Mouse (Mus musculus) limb, embryonic 12.5 days (tissue): ENCODE measurements around the gene Cdkal1. TPM values are rescaled to one million over a fixed set of nuclear protein-coding genes. Genes with fewer than 3 reads are reported as not detected.

Experiments
- ATAC-seq: fragments of 200-750 bp; cut with Nextera tagmentation; 2 replicates; pipeline ENCODE4 v1.8.0; 2017; ENCODE audit warnings: low read depth, moderate TSS enrichment; ENCODE audit not compliant: insufficient number of reproducible peaks, insufficient read depth, low FRiP score, low TSS enrichment
- H3K27ac ChIP-seq: fragments of 300-500 bp; sonication (generic); 2 replicates; pipeline ENCODE4 v1.5.1; 2016; ENCODE audit warnings: mild to moderate bottlenecking, moderate library complexity
- H3K27me3 ChIP-seq: fragments of 300-500 bp; sonication (generic); 2 replicates; pipeline ENCODE4 v1.6.1; 2016; ENCODE audit warnings: mild to moderate bottlenecking, moderate library complexity
- H3K36me3 ChIP-seq: fragments of 300-500 bp; sonication (generic); 2 replicates; pipeline ENCODE4 v1.6.1; 2016; ENCODE audit warnings: mild to moderate bottlenecking, moderate library complexity
- H3K4me1 ChIP-seq: fragments of 300-500 bp; sonication (generic); replicated peaks from 2 replicates; pipeline ENCODE4 v1.6.1; 2016
- H3K4me2 ChIP-seq: fragments of 300-500 bp; sonication (generic); 2 replicates; pipeline ENCODE4 v1.6.1; 2016; ENCODE audit warnings: mild to moderate bottlenecking, moderate library complexity
- H3K4me3 ChIP-seq: fragments of 300-500 bp; sonication (generic); replicated peaks from 2 replicates; pipeline ENCODE4 v1.5.1; 2016; ENCODE audit warnings: mild to moderate bottlenecking
- H3K9ac ChIP-seq: fragments of 300-500 bp; sonication (generic); replicated peaks from 2 replicates; pipeline ENCODE4 v1.6.1; 2016; ENCODE audit warnings: mild to moderate bottlenecking, moderate library complexity
- H3K9me3 ChIP-seq: fragments of 300-500 bp; sonication (generic); 2 replicates; pipeline ENCODE4 v1.6.1; 2016; ENCODE audit warnings: mild to moderate bottlenecking, moderate library complexity
- whole genome bisulfite sequencing: fragments of 180-500 bp; shearing (Covaris S2); methylation state at CpG from one replicate; pipeline ENCODE4 v1.1.7; 2016; 5-methylcytosine and 5-hydroxymethylcytosine counted together
- polyA plus RNA-seq: library from polyadenylated mRNA; unstranded; fragments of >200 nt; fragmentation: Nextera tagmentation; extraction: Ambion mirVana; gene quantifications from 2 replicates; pipeline ENCODE4 v1.2.1, GENCODE M21; 2016

Gene Cdkal1
- polyA plus RNA-seq, 1 experiment from 2014 or later = 42.4 TPM

DNA sequence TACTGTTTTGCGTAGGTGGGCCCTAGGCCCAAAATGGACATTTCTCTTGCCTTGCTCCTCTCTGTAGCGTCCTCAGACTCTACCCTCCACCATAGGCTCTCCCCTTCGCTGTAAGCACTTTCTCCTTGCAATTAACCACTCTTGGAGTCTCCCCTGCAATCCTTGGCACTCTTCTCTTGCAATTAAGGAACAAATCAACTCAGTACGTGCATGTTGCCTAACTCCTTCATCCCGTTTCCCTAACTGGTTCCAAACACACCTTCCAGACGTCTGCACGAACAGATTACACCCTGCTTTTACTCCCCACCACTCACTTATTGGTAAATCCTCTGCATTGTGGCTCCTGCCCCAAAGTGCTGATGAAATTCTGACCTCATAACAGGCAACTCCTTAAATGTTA lies 358.2 kb downstream of the Cdkal1 start:
- Histone ChIP-seq H3K4me2 (no peak overlapping the region), H3K4me1 (no peaks in the 10 kb centered on the region), H3K36me3 (no peaks in the 10 kb centered on the region), H3K4me3 (no peak overlapping the region), H3K27me3 (no peaks in the 10 kb centered on the region), H3K9me3 (no peaks in the 10 kb centered on the region), H3K9ac (no peak overlapping the region), H3K27ac (no peak overlapping the region)
- 60% methylated on average over 7 of the region's 7 CpGs for WGBS
- no peak for ATAC-seq

DNA sequence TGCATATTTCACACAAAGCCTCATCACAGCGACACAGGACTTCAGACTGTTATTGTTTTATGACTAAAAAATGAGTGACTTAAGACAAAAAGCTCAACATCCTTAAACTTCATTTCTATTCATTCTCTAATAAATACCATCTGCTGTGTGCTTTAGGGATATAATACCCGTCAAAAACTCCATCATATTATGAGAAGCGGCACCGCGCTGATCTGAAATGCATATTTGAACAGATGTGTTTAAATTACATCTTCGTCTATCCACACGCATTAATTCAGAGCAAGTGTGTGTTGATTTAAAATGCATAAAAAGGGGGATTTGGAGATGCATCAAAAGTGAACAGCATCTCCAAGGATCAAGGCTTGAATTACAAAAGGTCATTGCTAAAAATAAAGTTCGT lies 365.1 kb downstream of the Cdkal1 start:
- ATAC-seq = no peak
- WGBS = 87% methylated on average over 8 of the region's 8 CpGs
- H3K9me3 ChIP-seq = no peaks in the 10 kb centered on the region
- H3K4me1 ChIP-seq = no peaks in the 10 kb centered on the region; the same call in 1 of the 2 replicates
- H3K4me2 ChIP-seq = no peak overlapping the region
- no peak overlapping the region for H3K9ac ChIP-seq
- H3K36me3 ChIP-seq = no peaks in the 10 kb centered on the region
- no peak overlapping the region for H3K4me3 ChIP-seq
- H3K27ac ChIP-seq = no peak overlapping the region
- H3K27me3 ChIP-seq = no peaks in the 10 kb centered on the region

DNA sequence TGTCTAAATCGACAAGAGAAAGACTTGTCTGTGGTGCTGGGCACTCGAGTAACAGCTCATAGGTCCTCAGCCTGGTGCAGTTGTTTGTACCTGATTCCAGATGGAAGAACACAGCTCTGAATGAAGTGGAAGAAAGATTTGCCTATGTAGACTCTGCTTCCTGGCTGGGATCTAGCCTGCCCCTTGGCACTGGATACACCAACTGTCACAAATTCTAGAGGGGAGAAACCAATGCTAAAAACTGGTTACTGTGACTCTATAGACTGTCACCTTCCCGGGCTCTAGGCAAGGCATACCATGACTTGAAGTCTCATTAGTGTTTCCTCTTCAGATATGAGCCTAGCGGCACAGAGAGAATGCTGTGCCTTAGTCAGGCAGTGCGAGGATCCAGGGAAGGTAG lies 366.0 kb downstream of the Cdkal1 start:
- no peaks in the 10 kb centered on the region for H3K9me3 ChIP-seq
- H3K27me3 ChIP-seq = no peaks in the 10 kb centered on the region
- no peak overlapping the region for H3K4me3 ChIP-seq
- H3K27ac ChIP-seq = no peak overlapping the region
- no peaks in the 10 kb centered on the region; the same call in 1 of the 2 replicates for H3K4me1 ChIP-seq
- H3K4me2 ChIP-seq = no peak overlapping the region
- ATAC-seq = no peak
- no peaks in the 10 kb centered on the region for H3K36me3 ChIP-seq
- H3K9ac ChIP-seq = no peak overlapping the region
- 86% methylated on average over 5 of the region's 5 CpGs for WGBS

DNA sequence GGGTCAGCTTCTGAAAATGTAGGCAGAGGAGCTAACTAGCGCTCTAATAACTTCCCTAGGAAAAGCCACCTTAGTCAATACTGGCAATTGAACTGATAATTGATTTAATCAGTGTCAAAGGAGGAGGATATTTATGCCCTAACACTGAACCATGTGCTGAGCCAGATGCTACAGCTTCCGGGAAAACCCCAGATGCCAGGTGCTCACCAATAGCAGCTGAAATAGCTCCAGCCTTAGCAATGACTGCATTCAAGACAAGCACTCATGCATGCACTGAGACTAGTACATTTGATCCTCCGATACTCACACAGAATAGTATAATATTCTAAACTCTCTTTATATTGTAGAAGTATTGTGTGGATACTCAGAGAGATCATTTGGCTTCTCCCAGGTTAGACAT lies 368.8 kb downstream of the Cdkal1 start:
- Histone ChIP-seq H3K27ac (no peak overlapping the region), H3K4me3 (no peak overlapping the region), H3K4me2 (no peak overlapping the region), H3K36me3 (no peaks in the 10 kb centered on the region), H3K9ac (no peak overlapping the region), H3K9me3 (no peaks in the 10 kb centered on the region), H3K4me1 (no peaks in the 10 kb centered on the region; the same call in 1 of the 2 replicates), H3K27me3 (no peaks in the 10 kb centered on the region)
- no peak for ATAC-seq
- WGBS = 65% methylated on average over 3 of the region's 3 CpGs

DNA sequence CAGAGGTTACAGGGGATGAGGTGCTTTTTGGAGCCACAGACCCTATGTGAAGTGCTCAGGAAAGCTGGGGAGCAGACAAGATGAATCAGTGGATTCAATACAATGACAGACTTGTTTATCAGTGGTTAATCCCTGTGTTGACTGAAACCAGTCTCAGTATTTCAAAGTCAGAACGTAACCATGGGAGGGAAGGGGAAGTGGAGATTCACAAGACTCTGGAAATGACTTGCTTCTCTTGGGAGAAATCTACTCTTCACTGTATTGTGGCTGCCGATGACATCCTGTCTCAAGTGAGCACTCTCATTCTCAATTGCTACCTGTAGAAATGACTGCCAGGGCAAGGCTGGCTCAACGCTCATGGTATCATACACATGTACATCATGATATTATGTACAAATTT lies 371.5 kb downstream of the Cdkal1 start:
- H3K27me3 ChIP-seq = no peaks in the 10 kb centered on the region
- ATAC-seq = no peak
- no peaks in the 10 kb centered on the region; the same call in 1 of the 2 replicates for H3K4me1 ChIP-seq
- no peak overlapping the region for H3K4me3 ChIP-seq
- WGBS = 82% methylated on average over 3 of the region's 3 CpGs
- no peak overlapping the region for H3K27ac ChIP-seq
- H3K4me2 ChIP-seq = no peak overlapping the region
- H3K36me3 ChIP-seq = no peaks in the 10 kb centered on the region
- H3K9me3 ChIP-seq = no peaks in the 10 kb centered on the region
- H3K9ac ChIP-seq = no peak overlapping the region

DNA sequence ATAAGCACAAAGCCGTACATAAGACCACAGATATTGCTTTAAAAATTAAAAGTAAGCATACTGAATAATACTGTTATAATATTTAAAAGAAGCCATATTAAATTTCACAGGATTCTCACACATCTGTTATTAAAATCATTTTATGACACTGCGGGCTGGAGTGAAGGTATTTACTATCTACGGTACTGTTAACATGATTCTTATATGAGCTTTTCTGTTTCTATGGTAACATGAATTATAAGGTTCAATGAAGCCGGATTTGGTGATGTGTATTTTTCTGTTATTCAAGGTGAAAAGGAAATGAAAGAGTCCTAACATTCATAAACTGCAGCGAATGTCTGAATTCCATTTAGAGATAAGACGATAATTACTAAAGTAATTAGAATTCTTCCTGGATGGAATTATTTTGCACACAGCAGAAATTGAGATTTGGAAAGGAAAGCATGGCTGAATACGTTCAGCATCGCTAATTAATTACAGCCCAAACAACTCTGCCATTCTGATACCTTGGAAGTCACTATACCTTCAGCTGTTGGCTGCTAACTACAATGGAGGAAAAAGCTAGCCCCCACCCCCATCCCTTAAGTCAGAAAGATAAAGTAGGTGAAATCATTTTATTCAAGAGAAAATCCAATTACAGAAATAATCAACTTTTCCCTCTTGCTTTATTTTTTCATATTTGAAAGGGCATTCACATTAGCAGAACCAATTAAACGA lies 373.2 kb downstream of the Cdkal1 start:
- no peak for ATAC-seq
- WGBS = 81% methylated on average over 9 of the region's 9 CpGs
- no peak overlapping the region for H3K9ac ChIP-seq
- no peak overlapping the region for H3K4me3 ChIP-seq
- H3K4me1 ChIP-seq = no peaks in the 10 kb centered on the region; the same call in 1 of the 2 replicates
- H3K27me3 ChIP-seq = no peaks in the 10 kb centered on the region
- H3K4me2 ChIP-seq = no peak overlapping the region
- no peaks in the 10 kb centered on the region for H3K36me3 ChIP-seq
- H3K9me3 ChIP-seq = no peaks in the 10 kb centered on the region
- no peak overlapping the region for H3K27ac ChIP-seq

DNA sequence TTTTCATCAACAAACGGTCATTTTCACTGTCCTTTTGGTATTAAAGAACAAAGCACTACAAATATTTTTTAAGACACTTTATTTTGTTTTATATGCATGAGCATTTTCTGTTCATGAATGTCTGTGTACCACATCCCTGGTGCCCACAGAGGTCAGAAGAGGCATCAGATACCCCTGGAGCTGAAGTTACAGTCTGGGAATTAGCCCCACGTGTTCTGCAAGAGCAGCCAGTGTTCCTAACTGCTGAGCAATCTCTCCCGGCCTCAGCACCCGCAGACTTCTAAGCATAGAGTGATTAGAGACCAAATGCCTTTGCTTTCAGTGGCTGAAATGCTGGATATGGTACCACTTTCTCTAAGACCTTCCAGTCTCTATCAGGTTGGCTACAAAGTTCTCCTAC lies 379.1 kb downstream of the Cdkal1 start:
- H3K4me1 ChIP-seq = no peaks in the 10 kb centered on the region; the same call in none of the 2 replicates
- no peak overlapping the region for H3K27ac ChIP-seq
- H3K9me3 ChIP-seq = no peaks in the 10 kb centered on the region
- WGBS = 65% methylated on average over 4 of the region's 4 CpGs
- no peak overlapping the region for H3K4me2 ChIP-seq
- no peaks in the 10 kb centered on the region for H3K36me3 ChIP-seq
- no peaks in the 10 kb centered on the region for H3K27me3 ChIP-seq
- H3K4me3 ChIP-seq = no peak overlapping the region
- no peak for ATAC-seq
- no peak overlapping the region for H3K9ac ChIP-seq

DNA sequence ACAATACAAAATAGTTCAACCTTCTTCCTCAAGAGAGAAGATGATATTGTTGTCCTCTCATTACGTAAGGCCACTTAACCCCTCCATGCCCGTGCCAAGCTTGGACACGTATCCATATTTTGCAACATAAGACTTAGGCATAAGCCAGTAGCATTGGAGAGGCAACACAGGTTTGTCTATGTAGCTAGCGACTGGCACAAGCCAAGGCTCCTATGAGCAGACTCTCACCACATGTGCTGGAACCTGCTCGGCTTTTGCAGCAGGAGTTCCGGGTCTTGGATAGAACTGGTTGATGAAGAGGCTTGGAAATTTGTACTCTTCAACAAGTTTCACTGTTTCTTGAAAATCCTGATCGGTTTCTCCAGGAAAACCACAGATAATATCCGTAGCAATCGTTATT lies 381.2 kb downstream of the Cdkal1 start:
- ATAC-seq = no peak
- 94% methylated on average over 9 of the region's 9 CpGs for WGBS

DNA sequence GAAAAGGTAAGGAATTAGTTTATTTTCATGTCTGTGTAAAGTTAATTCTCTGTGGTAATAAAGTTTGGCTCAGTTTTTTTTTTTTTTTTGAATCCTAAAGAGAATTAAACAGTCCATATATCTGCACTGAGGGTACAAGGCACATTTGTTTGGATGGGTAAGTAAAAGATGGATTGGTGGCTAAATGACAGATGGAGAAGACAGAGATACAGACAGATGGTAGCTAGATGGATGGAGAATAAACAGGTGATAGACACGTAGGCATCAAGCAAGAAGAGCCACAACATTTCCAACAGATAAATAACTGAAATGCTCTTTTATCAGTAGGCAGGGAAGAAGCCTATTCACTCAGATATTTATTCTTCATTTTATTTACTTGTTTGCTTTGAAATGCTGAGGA lies 381.7 kb downstream of the Cdkal1 start:
- Histone ChIP-seq H3K4me1 (no peaks in the 10 kb centered on the region; the same call in none of the 2 replicates), H3K27ac (no peak overlapping the region), H3K27me3 (no peaks in the 10 kb centered on the region), H3K9me3 (no peaks in the 10 kb centered on the region), H3K9ac (no peak overlapping the region), H3K36me3 (no peaks in the 10 kb centered on the region), H3K4me2 (no peak overlapping the region), H3K4me3 (no peak overlapping the region)
- 96% methylated on average over 1 of the region's 1 CpGs for WGBS
- ATAC-seq = no peak

More for the DNA sequence above, 381.2 kb downstream of the Cdkal1 start:
- Histone ChIP-seq H3K4me3 (no peak overlapping the region), H3K4me2 (no peak overlapping the region), H3K4me1 (no peaks in the 10 kb centered on the region; the same call in none of the 2 replicates), H3K36me3 (no peaks in the 10 kb centered on the region), H3K9ac (no peak overlapping the region), H3K27ac (no peak overlapping the region), H3K9me3 (no peaks in the 10 kb centered on the region), H3K27me3 (no peaks in the 10 kb centered on the region)

DNA sequence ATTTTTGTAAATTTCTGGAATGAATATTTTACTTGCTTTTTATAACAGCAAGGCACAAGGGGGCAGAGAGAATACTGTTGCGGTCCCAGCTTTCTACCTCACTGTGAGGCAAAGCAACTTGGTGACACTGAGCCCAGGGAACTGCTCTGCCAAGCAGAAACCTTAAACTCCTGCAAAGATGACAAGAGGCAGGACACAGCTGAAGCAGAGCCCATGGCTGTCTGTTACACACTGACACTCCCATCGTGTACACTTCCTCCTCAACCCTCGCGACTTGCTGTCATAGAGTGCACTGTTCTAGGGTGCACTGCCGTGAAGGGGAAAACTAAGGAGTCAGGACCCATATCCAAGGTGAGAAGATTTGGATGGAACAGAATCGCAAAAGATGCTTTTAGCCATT lies 393.2 kb downstream of the Cdkal1 start:
- H3K4me3 ChIP-seq = no peak overlapping the region
- H3K9ac ChIP-seq = no peak overlapping the region
- peaks cover 4% of the 10 kb centered on the region; the same call in 1 of the 2 replicates for H3K4me1 ChIP-seq
- H3K9me3 ChIP-seq = no peaks in the 10 kb centered on the region
- ATAC-seq = no peak
- 90% methylated on average over 6 of the region's 6 CpGs for WGBS
- no peak overlapping the region for H3K4me2 ChIP-seq
- H3K27ac ChIP-seq = no peak overlapping the region
- H3K36me3 ChIP-seq = no peaks in the 10 kb centered on the region
- no peaks in the 10 kb centered on the region for H3K27me3 ChIP-seq

DNA sequence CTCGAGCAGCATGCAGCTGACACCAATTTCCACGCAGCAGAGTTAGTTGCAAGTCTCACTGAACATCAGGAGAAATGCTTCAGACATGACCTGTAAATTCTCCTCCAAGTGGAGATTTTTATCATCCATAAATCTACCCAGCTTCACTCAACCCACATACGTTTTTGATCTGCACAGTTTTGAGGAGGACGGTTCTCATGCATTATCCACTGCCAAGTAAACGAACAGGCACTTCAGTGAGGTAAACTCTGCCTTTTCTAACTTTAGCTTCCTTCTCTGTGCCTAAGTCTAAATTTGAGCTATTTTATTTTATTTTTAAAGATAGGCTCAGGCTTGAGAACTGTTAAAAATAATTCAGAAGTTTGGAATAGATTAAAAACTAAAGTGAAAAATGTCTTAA lies 394.7 kb downstream of the Cdkal1 start:
- 43% methylated on average over 5 of the region's 5 CpGs for WGBS
- H3K9ac ChIP-seq = no peak overlapping the region
- no peak for ATAC-seq
- H3K4me2 ChIP-seq = no peak overlapping the region
- no peaks in the 10 kb centered on the region for H3K27me3 ChIP-seq
- no peak overlapping the region for H3K4me3 ChIP-seq
- H3K27ac ChIP-seq = no peak overlapping the region
- H3K4me1 ChIP-seq = no peaks in the 10 kb centered on the region; the same call in 1 of the 2 replicates
- H3K9me3 ChIP-seq = no peaks in the 10 kb centered on the region
- H3K36me3 ChIP-seq = no peaks in the 10 kb centered on the region

DNA sequence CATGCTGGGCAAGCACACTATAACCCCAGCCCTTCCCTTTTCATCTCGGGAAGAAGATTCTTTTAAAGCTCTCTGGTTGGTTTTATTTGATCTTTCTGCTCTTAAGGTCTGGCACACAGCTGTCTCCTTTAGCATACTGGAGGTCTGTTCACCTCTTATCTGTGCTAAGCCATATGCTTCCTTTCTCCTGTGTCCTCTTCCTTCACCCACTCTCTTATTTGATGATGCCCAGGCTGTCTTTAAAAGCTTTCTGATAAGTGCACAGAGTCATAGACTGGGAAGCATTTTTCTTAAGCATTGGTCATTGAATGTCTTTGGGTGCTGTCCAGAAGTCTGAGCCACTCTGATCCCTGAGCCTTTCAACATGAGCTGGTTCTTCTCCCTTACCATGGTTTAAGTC lies 397.1 kb downstream of the Cdkal1 start:
- Histone ChIP-seq H3K9ac (no peak overlapping the region), H3K4me2 (no peak overlapping the region), H3K9me3 (no peaks in the 10 kb centered on the region), H3K27me3 (no peaks in the 10 kb centered on the region), H3K27ac (no peak overlapping the region), H3K4me3 (no peak overlapping the region), H3K4me1 (no peaks in the 10 kb centered on the region; the same call in 1 of the 2 replicates), H3K36me3 (no peaks in the 10 kb centered on the region)
- ATAC-seq = no peak
- WGBS = 25% methylated on average over 1 of the region's 1 CpGs
